Mouse (Mus musculus): ENCODE measurements at regions not wholly inside any gene's neighbourhood (a gene's known extent, or its start where the extent isn't known, plus 50 kb on each side); places are given as distances from the start of the nearest gene placed in this dataset.

- TF ChIP-seq POLR2A (IDR thresholded peaks at IDR 0.05; ENCODE audit: borderline replicate concordance, insufficient read depth, low read length) (no peak), CTCF (IDR thresholded peaks at IDR 0.05; ENCODE audit: borderline replicate concordance, insufficient read depth, low read depth, low read length) (no peak)
These were observed 181.8 kb upstream of the Hes1 start for GRCm38 (mm10) chr16:29882226-29882972.

All from cerebellum, adult 2 months (tissue).